Mouse (Mus musculus): ENCODE measurements around the gene Tcl1b5.

The Tcl1b5 gene

DNA sequence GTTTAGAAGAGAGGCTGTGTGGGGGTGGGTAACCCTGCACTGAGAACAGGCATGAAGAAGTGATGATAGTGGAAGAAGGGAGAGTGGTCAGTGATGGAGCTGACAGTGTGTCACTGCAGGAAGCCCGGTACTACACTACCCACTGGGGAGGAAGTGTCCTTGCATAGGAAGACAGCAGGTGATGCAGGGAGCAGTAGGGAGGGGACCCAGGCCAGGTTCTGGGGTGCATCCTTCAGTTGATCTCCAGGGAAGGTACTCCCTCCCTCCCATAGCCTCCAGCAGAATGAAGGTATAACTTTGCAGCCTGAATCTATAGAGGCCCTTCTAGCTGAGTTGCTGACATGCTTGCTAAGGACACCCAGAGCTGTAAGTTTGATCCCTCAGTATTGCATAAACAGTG lies 30.9 kb downstream of the Tcl1b5 start:
- DNase-seq (ENCODE audit: low read depth in 2 of 2, low spot score in 2 of 2) = no peak

DNA sequence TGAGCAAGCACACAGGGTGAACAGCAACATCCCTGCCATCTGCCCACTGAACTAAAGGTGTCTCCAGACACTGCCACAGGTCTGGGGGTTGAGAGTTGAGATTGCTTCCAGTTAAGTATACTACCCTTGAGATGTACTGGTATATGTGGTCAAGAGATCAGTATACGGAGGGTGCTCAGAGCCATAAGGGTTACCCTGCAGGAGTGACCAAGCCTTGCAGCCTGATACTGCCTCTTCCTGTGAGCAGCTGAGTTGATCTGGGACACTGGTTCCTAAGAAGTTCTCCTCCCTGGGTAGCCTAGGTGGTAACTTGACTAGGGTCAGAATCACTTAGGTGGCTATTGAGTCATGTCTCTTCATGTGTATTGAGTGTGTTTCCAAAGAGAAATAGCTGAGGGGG lies 32.3 kb downstream of the Tcl1b5 start:
- DNase-seq (ENCODE audit: low read depth in 2 of 2, low spot score in 2 of 2) = no peak

DNA sequence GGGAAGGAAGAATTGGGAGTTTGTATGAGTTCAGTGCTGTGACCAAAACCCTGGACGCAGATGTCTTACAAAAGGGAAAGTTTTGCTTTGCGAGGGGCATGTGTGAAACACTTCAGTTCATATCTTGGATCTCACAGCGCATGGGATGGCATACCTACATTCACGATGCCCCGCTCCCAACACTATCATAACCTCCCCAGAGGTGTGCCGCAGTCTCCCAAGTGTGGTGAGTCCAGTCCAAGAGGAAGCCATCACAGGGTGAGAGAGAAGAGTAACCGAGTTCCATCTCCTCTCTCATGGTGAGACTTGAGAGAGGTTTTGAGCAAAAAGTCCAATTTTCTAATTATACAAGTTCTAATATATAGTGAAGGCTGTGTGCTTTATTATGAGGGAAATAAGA lies 33.1 kb downstream of the Tcl1b5 start:
- DNase-seq (ENCODE audit: low read depth in 2 of 2, low spot score in 2 of 2) = no peak

- DNase-seq (ENCODE audit: low read depth in 2 of 2, low spot score in 2 of 2) = no peak
These were observed 41.1 kb downstream of the Tcl1b5 start for GRCm38 (mm10) chr12:105217101-105217760.

GRCm38 (mm10) chr12:105222601-105223319 lies 46.6 kb downstream of the Tcl1b5 start, which contains the start of gene Tcl1:
Gene Tcl1, minus strand, starts transcription at chr12:105222793.
- DNase-seq (ENCODE audit: low read depth in 2 of 2, low spot score in 2 of 2) = no peak

GRCm38 (mm10) chr12:105224621-105225320 lies 48.6 kb downstream of the Tcl1b5 start:
- DNase-seq (ENCODE audit: low read depth in 2 of 2, low spot score in 2 of 2) = no peak

All from CD8-positive naive resting alpha-beta T cell, adult 2 months (primary cell).